Mouse (Mus musculus) CH12.LX (cell line): ENCODE measurements around the gene Fam178b.

Experiments used
- POLR2A ChIP-seq: IDR thresholded peaks from 2 replicates; pipeline ENCODE4 v1.6.1; 2011; ENCODE audit warnings: low read depth, mild to moderate bottlenecking, improper control_type of control experiment, low read length
- RCOR1 ChIP-seq: conservative IDR thresholded peaks from 2 replicates; pipeline ENCODE4 v1.6.1; 2012; ENCODE audit warnings: low read depth, mild to moderate bottlenecking, inconsistent platforms, low read length, improper control_type of control experiment
- USF1 ChIP-seq: IDR thresholded peaks from 2 replicates; pipeline ENCODE4 v1.6.1; 2014; ENCODE audit warnings: low read depth, mild to moderate bottlenecking, inconsistent platforms, low read length, improper control_type of control experiment

DNA sequence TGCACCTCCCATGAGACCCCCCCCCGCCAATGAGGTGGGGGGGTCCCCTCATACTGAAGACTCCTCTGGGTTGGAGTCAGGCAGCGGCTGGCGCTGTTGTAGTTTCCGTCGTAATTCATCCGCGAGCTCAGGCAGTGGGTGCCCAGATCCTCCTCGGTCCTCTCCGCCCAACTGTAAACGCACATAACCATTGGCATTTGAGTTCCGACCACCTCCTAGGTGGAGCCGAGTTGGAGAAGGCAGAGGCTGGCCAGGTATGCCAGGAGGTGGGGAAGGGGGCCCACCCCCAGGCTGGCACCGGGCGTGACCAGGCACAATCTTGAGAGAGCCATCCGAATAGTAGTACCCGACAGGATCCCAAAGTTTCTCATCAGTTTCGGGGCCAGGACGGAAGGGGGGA lies 133.5 kb downstream of the Fam178b start:
- TF ChIP-seq USF1 (no peak), RCOR1 (no peak), POLR2A (no peak)
